Mouse (Mus musculus) thymus, adult 2 months (tissue): ENCODE measurements around the gene Dlx2. TPM values are rescaled to one million over a fixed set of nuclear protein-coding genes. Genes with fewer than 3 reads are reported as not detected.

Experiments
- DNase-seq: peaks from one replicate; pipeline ENCODE4 v3.0.0; 2021
- H3K27ac ChIP-seq: fragments of 200-500 bp; 2 replicates; pipeline ENCODE4 v1.5.1; 2012; ENCODE audit warnings: low read length, control low read depth; ENCODE audit not compliant: control insufficient read depth, insufficient read depth
- H3K27me3 ChIP-seq: fragments of 200-500 bp; 2 replicates; pipeline ENCODE4 v1.6.1; 2012; ENCODE audit warnings: mild to moderate bottlenecking, low read length, moderate library complexity, mixed read lengths; ENCODE audit not compliant: control insufficient read depth, insufficient read depth
- H3K36me3 ChIP-seq: fragments of 200-500 bp; 2 replicates; pipeline ENCODE4 v1.6.1; 2012; ENCODE audit warnings: mild to moderate bottlenecking, low read length, moderate library complexity; ENCODE audit not compliant: control insufficient read depth, insufficient read depth
- H3K4me1 ChIP-seq: fragments of 200-500 bp; replicated peaks from 2 replicates; pipeline ENCODE4 v1.6.1; 2012; ENCODE audit warnings: low read length; ENCODE audit not compliant: control insufficient read depth, insufficient read depth
- H3K4me3 ChIP-seq: fragments of 200-500 bp; 2 replicates; pipeline ENCODE4 v1.5.1; 2012; ENCODE audit warnings: mild to moderate bottlenecking, low read length, control low read depth, moderate library complexity; ENCODE audit not compliant: control insufficient read depth, insufficient read depth
- CTCF ChIP-seq: fragments of 200-500 bp; IDR thresholded peaks from 2 replicates; pipeline ENCODE4 v1.5.1; 2012; ENCODE audit warnings: mild to moderate bottlenecking, control low read depth, low read length, moderate library complexity, borderline replicate concordance; ENCODE audit not compliant: control insufficient read depth, poor library complexity, insufficient read depth; ENCODE audit errors: extremely low read depth
- POLR2A ChIP-seq: fragments of 200-500 bp; IDR thresholded peaks from 2 replicates; pipeline ENCODE4 v1.6.1; 2012; ENCODE audit warnings: mild to moderate bottlenecking, low read length, control low read depth, moderate library complexity; ENCODE audit not compliant: control insufficient read depth, poor library complexity, insufficient read depth; ENCODE audit errors: extremely low read depth
- whole genome bisulfite sequencing: fragments of 180-500 bp; shearing (Covaris S2); methylation state at CpG from one replicate; pipeline ENCODE4 v1.1.7; 2018; 5-methylcytosine and 5-hydroxymethylcytosine counted together
- polyA plus RNA-seq: library from polyadenylated mRNA; depleted of rRNA; stranded (reverse); fragments of >200 nt; gene quantifications from 2 replicates; pipeline ENCODE4 v1.2.3, GENCODE M21; 2012

Gene Dlx2
- polyA plus RNA-seq, 1 experiment, result 0.12 TPM

GRCm38 (mm10) chr2:71531124-71531590 is 15.4 kb downstream of the Dlx2 start:
- peak; percentile 1 for DNase-seq
- peaks cover 33% of the 10 kb centered on the region for H3K4me1 ChIP-seq
- no peaks in the 10 kb centered on the region for H3K36me3 ChIP-seq
- H3K4me3 ChIP-seq, result no peak overlapping the region
- no peak overlapping the region for H3K27ac ChIP-seq
- no peak for TF ChIP-seq POLR2A
- TF ChIP-seq CTCF, result no peak
- WGBS, result 12% methylated on average over 12 of the region's 12 CpGs
- peaks cover 59% of the 10 kb centered on the region for H3K27me3 ChIP-seq

- Histone ChIP-seq H3K27ac (no peak overlapping the region), H3K4me1 (peaks cover 39% of the 10 kb centered on the region), H3K36me3 (no peaks in the 10 kb centered on the region), H3K4me3 (no peak overlapping the region), H3K27me3 (peaks cover 59% of the 10 kb centered on the region)
- no peak for DNase-seq
- 7% methylated on average over 34 of the region's 34 CpGs for WGBS
- TF ChIP-seq CTCF, result no peak
- TF ChIP-seq POLR2A, result no peak
Measured at GRCm38 (mm10) chr2:71530391-71531123, 16.0 kb downstream of the Dlx2 start.

GRCm38 (mm10) chr2:71529511-71530351 is 16.8 kb downstream of the Dlx2 start:
- 2% methylated on average over 60 of the region's 60 CpGs for WGBS
- Histone ChIP-seq H3K27ac (no peak overlapping the region), H3K36me3 (no peaks in the 10 kb centered on the region), H3K4me1 (peaks cover 45% of the 10 kb centered on the region), H3K4me3 (peak overlapping the region; percentile 62), H3K27me3 (peaks cover 53% of the 10 kb centered on the region)
- no peak for TF ChIP-seq CTCF
- TF ChIP-seq POLR2A, result no peak
- DNase-seq, result peak; percentile 61

- 3% methylated on average over 57 of the region's 57 CpGs for WGBS
- Histone ChIP-seq H3K36me3 (no peaks in the 10 kb centered on the region), H3K27ac (no peak overlapping the region), H3K4me1 (peaks cover 49% of the 10 kb centered on the region), H3K4me3 (peak overlapping the region; percentile 62), H3K27me3 (peaks cover 45% of the 10 kb centered on the region)
- no peak for DNase-seq
- TF ChIP-seq POLR2A, result no peak
- TF ChIP-seq CTCF, result no peak
Measured at GRCm38 (mm10) chr2:71528714-71529510, 17.6 kb downstream of the Dlx2 start.

- no peak for DNase-seq
- H3K36me3 ChIP-seq, result no peaks in the 10 kb centered on the region
- TF ChIP-seq POLR2A (no peak), CTCF (no peak)
- peaks cover 44% of the 10 kb centered on the region for H3K27me3 ChIP-seq
- H3K4me3 ChIP-seq, result peak within 1 kb of the TSS; percentile 62
- WGBS, result 10% methylated on average over 26 of the region's 26 CpGs
- no peak within 1 kb of the TSS for H3K27ac ChIP-seq
- peaks cover 56% of the 10 kb centered on the region for H3K4me1 ChIP-seq
Measured at GRCm38 (mm10) chr2:71528014-71528713, 18.4 kb downstream of the Dlx2 start, which contains the start of gene Dlx1. Gene Dlx1 (plus strand): TSS chr2:71528113.
